Mouse (Mus musculus) c-Kit-positive CD71-negative TER-119-negative erythroid progenitor cells, embryonic 14.5 days (primary cell): ENCODE data around the gene Sod1.
"Not testable (repeated sequence)": the region's sequence is repeated elsewhere in the genome, so short reads cannot be mapped to it uniquely, and the experiment has no call there.

ENCODE experiments used
- DNase-seq: peaks from one replicate; pipeline ENCODE4 v3.0.0-alpha.2; 2013; ENCODE audit warnings: low read depth

The Sod1 gene

DNA sequence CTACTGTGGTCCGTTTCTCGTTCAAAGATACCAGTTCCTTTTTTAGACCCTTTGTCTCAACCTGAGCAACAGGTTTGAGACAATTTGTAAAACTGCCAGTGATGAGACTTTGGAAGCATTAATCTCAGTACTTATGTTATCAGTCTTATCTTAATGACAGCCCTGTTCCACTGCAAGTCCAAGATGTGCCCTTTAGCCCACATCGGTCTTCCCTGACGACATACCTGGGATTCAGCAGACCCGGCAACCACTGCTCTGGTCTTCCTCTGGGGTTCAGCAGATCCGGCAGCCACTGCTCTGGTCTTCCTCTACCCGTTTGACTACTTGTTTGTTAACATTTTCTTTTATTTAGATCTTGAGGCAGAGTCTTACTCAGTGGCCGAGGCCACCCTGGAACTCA is 8.8 kb upstream of the Sod1 start:
- DNase-seq: no peak

DNA sequence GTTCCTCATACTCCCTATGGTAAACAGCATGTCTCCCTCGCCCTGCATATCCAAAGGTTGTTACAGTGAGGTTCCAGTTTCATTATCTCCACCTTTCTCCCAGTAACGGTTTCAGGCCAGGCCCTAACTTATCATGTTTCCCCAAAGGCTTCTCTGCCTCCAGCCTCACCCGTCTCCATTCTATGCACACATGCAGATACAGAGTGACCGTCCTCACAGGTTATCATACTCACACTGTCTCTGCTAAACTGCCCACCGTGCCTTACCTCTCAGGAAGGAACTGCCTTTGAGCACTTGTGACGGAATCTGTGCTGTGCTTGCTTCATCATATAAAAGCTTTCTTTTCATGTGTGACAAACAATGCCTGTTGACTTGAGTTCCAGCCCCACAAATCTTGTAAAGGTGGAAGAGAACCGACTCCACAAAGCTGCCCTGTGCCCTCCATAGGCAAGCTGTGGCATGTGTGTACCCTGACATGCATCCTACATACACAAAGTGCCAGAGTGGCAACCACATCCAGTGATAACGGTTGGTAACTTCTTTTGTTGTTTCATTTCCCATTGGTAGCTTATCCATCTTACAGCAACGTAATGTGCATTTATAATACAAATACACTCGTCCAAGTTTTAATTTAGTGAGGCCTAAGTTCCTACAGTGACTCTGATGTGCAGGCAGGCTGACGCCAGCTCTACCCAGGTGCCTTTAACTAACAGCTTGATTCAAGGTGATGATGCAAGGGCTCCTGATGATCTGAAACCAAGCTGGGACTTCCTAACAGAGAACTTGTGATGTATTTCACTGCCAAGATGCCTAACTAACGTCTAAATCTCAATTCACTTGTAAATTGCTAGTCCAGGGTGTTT is 6.8 kb upstream of the Sod1 start:
- DNase-seq: no peak

DNA sequence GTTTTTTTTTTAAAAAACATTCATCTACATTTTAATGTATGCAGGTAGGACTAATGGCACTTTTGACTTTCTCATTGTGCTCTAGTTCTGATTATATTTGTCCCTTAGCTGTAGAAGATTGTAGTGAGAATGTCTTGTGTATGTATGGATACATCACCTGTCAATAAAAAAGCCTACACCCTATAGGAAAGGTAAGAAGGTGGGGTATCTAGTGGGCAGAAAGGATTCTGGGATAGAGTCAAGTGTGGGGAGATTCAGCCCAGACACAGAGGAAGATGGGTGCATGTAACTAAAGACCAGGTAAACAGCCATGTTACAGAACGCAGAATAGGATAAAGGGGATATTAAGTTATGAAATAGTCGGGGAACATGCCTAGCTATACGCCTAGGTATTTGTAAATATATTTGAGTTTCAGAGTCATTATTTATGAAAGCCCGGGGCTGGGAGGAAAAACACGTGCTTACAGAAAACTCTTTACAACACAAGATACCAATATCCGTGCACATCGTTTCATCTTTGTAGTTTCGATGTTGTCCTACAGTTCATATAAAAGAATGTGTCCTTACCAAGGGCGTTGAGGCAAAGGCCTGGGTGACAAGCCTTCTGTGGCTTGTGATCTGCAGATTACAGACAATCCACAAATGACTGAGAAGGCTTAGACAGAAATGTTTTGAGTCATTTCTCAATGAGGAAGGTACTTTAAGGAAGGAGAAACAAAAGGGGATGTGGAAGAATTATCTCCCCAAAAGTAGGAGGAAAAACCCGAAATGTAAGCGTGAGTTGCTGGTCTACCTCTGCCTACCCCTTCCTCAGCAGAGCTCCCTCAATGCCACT is 5.6 kb upstream of the Sod1 start:
- DNase-seq: no peak

DNA sequence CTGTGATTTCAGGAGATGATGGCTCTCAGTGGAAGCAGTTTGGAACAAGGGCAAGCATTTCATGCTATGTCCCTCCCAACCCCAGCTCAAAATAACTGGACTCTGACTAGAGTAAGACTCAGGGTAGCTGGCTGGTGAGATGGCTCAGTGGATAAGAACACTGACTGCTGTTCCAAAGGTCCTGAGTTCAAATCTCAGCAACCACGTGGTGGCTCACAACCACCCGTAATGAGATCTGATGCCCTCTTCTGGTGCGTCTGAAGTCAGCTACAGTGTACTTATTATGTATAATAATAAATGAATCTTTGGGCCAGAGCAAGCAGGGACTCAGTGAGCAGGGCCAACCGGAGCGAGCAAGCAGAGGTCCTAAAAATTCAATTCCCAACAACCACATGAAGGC is 4.7 kb upstream of the Sod1 start:
- not testable (repeated sequence) for DNase-seq

DNA sequence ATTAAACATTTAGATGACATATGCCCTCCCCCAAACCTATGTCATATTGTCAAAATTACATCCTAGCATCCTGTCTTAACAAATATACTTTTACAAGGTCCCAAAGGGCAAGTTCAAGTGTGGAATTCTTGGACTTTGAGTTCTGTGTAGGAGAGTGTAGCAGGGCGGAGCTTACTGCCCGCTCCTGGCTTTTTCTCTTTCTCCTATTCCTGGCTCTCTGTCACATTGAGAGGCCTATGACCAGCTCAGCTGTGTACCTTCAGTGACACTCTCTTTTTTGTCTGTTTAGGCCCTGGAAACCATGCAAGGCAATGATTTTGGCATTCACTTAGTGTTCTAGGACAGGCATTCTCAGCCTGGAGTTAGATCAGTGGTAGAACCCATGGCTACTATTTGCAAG is 4.1 kb upstream of the Sod1 start:
- no peak for DNase-seq

DNA sequence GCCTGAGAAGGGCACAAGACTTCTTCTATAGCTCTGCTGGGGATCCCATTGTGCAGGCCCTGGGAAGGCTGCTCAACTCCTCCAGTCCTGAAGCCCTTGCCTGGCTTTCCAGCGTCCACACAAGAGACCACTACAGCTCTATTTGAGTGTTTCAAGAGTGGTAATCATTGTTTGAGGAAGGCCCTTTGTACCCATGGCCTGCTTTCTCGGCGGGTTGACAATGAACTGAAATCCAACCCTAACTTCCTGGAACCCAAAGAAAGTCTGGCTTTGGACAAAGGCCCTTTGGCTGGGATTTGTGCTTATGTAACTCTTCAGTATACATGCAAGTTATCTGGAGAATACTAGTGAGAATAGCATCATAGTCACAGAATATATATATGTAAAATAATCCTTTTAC is 3.2 kb upstream of the Sod1 start:
- no peak for DNase-seq

DNA sequence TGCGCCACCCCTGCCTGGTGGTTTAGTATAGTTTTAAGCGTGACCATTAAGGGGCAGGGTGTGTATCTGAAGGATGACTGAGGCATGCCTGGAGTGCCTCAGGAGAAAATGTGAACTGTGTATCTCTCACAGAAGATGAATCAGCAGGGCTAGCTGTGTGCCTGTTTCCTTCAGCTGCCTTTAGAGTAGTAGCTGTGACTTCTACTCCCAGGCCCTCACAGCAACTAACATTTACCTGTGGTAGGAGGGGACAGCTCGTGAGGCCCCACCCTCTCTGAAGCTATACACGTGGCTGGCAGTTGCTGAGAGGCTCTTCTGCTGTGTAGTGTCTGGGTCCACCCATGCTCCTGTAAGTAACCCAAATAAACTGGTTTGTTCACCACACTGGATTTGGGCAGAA is 2.6 kb upstream of the Sod1 start:
- DNase-seq: no peak

DNA sequence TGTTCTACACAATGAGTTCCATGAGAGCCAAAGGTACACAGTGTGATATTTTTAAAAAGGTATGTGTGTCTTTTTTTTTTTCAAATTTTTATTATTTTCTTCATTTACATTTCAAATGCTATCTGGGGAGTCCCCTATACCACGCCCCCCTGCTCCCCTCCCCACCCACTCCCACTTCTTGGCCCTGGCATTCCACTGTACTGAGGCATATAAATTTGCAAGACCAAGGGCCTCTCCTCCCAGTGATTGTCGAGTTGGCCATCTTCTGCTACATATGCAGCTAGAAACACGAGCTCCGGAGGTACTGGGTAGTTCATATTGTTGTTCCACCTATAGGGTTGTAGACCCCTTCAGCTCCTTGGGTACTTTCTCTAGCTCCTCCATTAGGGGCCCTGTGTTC is 1.1 kb upstream of the Sod1 start:
- DNase-seq: not testable (repeated sequence)

DNA sequence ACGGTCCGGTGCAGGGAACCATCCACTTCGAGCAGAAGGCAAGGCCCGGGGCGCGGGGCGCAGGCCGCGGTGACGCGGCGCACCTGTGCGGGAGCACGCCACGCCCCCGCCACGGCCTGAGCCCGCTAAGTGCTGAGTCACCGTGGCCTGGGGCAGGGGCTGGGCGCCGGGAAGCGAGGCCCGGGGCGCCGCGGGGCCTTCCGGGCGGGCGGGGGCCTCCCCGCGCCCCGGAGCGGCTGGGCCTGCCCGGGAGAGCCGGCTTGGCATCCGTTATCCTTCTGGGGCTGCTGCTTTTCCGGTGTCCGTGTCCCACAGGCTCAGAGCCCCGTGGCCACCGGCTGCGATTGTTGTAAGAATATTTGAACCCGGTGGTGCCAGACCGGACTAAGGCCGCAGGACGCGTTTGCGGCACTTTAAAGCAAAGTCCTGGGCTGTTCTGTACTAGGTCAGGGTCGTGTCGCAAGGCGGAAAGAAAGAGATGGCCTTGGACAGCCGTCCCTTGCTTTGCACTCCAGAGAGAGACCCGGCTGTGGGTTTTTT is 408 bp downstream of the Sod1 start:
- no peak for DNase-seq

DNA sequence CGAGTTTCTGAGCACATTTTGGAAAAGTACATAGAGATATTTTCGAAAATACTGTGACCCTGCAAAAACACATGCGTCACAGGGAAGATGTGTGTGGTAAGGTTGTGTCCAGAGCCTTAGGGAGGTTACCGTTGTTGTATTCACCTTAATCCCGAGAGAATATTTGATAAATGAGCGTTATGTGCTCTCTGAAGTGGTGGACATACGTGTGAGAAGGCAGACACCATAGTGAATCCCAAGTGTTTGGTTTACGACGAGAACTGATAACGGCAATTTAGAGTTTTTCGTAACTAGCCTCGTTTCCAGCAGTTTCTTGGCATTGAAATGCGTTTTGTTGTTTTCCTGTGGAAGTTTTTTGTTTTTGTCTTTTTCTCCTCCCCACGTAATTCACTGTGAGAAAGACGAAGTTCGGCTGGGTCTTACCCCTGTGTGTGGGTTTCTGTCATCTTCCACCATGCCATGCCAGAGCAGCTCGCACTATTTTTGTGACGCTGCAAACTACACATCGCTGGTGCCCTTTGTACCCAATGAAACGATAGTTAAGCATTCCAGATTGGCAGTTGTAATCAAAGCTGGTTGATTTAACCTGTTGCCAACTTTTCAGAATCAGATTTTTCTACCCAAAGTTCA is 1.0 kb downstream of the Sod1 start:
- DNase-seq: no peak

DNA sequence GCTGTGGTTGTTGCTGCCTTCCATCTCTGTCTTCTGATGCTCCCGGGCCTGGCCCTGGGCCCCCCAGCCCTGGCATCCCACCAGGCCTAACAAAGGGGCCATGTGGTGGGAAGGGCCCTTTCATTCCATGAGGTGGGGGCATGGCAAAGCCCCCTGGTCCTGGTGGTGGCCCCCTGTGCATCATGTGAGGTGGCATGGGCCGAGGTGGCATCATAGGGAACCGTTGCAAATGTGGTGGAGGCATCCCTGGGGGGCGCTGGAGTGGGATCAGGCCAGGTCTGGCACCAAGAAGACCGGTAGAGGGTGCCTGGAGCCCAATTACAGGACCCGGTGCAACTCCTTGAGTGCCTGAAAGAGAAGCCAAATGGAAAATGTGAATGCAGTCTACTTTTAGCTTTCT is 9.3 kb downstream of the Sod1 start:
- no peak for DNase-seq

DNA sequence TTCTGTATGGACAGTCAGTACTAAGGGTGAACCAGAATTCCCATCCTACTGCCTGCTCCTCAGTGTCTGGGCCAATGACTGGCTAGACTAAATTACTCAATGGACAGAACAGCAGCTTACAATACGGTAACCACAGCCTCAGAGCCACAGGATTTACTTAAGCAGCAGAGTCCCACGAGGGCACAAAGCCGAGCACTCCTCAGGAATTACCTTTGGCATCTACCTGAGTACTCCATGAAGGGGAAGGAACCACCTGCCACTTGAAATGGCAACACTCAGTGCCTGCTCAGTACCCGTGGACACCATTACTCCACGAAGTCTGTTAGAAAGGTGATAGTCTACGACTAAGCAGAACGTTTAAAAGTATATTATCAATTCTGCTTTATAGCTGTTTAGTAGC is 10.7 kb downstream of the Sod1 start:
- no peak for DNase-seq

DNA sequence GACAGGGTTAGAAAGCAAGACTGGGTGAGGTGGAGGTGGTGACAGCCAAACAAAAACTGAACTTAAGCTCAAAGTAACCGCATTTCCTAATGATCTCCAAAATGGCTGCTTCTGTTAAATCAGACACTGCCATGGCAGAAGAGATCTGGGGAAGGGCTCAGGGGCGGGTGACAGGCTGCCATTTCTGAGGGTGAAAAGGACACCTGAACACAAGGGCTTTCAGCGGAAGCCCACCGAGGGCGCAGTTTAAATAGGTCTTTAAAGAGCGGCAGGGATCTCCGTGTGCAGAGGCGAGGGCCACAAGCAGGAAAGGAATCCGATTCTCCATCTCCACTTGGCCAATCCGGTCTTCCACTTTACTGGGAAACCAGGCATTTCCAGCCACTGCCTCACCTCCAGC is 13.1 kb downstream of the Sod1 start:
- DNase-seq: no peak

DNA sequence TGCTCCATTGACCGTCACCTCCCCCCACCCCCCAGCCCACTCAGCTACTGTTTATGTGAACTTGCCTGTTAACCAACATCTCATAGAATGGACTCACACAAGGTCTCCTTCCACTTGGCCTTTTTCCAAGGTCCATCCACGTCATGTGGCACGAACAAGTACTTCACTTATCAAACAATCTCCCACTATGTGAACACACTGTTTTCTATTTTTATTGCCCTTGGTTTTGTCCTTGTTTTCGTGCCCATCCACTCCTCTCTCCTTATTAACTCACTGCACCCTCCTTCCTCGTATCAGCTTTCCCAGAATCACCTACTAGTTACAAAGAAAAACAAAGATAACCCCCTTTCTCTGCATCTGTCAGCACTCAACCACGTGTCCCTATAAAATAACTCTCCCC is 14.1 kb downstream of the Sod1 start:
- DNase-seq: no peak

DNA sequence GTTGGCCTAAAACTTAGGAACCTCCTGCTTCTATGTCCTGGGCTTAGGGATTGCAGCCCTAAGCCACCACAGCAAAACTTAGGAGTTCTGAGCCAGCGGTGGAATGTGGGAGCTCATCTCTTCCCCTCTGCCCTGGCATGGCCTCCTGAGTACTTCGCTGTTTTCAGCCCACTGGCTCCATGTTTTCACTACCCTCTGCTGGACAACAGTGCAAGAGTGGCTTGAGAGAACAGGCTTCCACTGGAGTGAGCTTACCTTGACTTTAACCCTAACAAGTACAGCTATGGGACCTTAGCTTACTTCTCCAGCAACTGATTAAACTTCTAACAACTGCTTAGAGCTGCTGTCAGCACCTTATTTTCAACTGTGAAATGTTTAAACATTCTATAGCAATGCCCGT is 14.6 kb downstream of the Sod1 start:
- DNase-seq: no peak

DNA sequence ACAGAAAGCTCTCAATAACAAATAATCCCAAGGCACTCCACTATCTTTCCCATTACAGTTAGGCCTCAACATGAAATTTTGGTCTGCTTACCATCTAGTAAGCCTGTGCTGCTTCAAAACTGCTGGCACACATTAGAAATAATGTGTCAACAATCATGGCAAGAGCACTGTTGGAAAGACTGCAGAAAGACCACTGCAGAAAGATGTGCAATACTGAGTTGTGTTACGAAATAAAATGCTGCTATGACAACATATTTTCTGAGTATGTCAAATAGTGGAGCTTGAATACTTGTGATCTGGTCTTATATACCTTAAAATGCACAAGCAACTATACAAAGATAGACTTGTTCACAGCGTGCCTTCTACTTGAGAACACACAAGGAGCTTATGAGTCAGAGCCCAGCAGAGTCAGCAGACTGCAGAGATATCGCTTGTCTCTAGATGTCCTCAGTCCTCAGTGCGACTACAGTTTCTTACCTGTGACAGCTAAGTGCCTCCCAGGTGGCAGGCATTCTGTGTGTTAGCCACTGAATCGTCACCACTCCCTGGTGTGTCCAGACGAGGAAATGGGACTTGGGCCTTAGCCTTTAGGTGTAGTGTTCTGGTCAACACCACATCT is 18.7 kb downstream of the Sod1 start:
- DNase-seq: no peak

DNA sequence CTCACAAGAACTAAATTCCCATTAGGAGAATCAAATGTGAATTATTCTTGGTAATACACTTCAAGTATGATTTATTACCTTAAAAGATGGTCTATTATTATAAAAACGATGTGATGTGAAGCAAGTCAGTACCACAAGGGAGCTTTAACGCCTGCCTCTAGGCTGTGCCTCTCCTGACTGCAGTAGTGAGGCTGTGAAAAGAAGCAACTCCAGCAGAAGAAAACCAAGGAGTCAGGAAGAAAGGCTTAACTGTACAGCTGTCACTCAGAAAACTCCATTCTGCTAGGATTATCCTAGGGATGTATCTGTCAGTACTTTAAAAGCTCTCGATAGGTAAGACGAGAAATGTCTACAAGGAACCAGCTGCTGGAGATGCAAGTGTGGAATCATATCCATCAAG is 21.3 kb downstream of the Sod1 start:
- no peak for DNase-seq

DNA sequence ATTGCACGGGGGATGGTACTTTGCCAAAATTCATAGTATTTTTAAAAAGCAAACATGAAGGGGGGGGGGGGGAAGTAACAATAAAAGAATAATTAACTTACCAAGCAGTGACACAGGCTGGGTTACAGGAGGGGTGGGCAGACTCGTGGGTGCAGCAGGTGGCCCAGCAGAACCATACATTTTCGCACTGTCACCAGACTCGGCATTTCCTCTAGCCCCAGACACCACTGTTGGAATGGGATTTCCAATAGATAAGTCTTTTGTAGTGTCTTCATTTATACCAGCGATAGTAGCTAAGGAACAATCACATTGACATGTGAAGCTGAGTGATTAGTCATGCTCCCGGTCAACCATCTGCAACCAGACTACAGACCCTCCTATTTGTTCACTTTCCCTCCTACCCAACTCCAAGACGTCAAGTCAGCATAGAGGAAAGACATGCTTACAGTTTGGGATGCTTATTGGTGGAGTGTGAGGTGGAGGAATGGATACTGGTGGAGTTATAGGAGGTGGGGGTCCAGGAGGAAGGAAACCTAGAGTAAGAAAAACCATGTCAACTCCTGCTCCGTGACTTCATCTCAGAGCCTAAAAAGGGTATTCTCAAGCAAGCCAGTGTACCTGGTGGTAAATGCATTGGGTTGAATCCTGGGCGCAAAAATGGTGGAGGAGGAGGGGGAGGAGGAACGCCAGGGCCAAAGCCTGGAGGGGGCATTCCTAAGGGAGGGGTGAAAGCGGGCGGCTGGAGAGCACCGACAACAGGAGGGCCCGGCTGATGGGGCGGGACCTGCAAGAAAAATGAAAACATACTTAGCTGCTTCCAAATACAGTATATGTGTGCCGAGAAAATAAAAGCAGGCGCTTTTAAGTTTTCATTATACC is 22.1 kb downstream of the Sod1 start:
- no peak for DNase-seq

DNA sequence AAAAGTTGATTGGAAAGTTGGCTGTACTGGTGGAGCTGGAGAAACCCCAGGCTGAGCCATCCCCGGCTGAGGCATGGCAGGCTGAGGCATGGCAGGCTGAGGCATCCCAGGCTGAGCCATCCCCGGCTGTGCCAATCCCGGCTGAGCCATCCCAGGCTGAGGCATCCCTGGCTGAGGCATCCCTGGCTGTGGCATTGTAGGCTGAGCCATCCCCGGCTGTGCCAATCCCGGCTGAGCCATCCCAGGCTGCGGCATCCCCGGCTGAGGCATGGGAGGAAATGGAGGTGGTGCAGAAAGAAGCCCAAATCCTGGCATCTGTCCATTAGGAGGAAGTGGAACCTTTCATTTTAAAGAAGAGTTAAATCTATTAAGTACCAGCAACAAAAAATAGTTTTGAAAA is 29.5 kb downstream of the Sod1 start:
- DNase-seq: no peak

DNA sequence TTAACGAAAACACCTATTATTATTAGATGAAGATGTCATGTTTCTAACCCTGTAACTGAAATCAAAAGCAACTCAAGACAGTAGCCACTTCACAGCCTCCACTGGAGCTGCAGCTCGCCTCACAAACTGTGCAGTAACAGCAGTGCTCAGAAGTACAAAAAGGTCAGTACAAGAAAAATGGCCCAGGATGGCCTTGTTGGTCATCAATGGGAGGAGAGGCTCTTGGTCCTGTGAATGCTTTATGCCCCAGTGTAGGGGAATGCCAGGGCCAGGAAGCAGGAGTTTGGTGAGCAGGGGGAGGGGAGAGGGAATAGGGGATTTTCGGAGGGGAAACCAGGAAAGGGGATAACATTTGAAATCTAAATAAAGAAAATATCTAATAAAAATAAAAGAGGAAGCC is 30.7 kb downstream of the Sod1 start:
- DNase-seq: not testable (repeated sequence)

DNA sequence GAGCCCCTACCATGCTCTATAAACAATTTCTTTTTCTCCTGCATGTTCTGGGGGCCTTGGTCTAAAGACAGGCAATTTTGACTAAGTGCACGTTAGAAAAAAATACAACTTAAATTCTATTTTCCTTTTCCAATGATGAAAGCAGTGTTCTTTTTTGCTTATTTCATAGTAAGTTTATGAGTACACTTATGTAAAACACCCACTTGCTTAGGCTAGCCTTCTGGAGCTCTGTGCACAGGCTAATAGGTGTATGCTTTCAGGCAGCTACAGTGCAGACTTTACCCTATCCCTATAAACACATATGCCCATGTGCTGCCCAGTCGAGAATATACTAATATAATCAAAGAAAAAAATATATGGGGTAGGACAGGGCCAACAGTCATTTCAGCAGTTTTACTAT is 32.0 kb downstream of the Sod1 start:
- no peak for DNase-seq
